ENCODE assay signal across 8 mouse cellular contexts in the genomic region with DNA sequence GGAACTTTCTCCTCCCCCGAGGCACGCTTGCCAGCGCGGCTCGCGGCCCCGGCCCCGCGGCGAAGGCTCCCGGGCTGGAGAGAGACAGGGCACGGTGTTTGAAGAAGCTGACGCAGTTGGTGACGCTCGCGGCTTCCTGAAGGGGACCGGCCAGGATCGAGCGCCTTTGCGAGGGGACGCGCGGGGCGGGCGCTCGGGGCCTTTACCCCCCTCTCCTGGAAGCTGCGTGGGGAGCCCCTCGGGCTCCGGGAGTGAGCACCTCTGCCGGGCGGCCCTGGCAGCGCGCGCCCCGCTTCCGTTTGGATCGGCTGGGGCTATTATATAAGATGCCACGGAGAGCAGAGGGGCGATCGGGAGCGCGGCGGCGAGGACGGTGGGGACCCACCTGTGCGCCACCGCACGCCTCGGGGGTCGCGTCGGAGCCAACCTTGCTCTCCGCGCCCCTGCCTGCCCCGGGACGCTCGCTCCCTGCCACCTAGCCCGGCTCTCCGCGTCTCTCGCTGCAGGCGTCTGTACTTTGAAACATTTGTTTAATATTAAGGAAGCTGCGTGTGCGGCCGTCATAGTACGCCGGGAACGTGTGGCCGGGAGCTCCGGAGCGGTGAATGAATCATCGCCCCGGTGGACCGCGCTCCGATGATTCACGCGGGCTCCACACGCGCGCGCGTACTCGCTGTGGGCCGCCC. TPM values are rescaled to one million over a fixed set of nuclear protein-coding genes. Genes with fewer than 3 reads are reported as not detected.
DNase-seq lines count a peak whose midpoint lies in the region; ATAC-seq and TF ChIP-seq lines count a peak whose summit lies in the region.

No protein-coding gene starts in this region.

- H3K9me3 ChIP-seq in E14TG2a.4 (ENCODE audit: low read length): no peaks in the 10 kb centered on the region
- no peaks in the 10 kb centered on the region for H3K9me3 ChIP-seq in forebrain, postnatal 0 days (ENCODE audit: low read length)
- no peaks in the 10 kb centered on the region for H3K9me3 ChIP-seq in neural tube, embryonic 15.5 days (replicated peaks)

- ATAC-seq in forebrain, postnatal 0 days: peak; percentile 79
- peak; percentile 80 for ATAC-seq in neural tube, embryonic 15.5 days (ENCODE audit: low FRiP score)

- TF ChIP-seq CTCF in E14TG2a.4 (conservative IDR thresholded peaks at IDR 0.05; ENCODE audit: low read length): no peak
- TF ChIP-seq CTCF in forebrain, postnatal 0 days (IDR thresholded peaks at IDR 0.05; ENCODE audit: low read depth): no peak; the same call in 1 of the 2 replicates
- peak; percentile 45 for TF ChIP-seq CTCF in layer of hippocampus, adult 2 months (conservative IDR thresholded peaks at IDR 0.05)
- no peak for TF ChIP-seq CTCF in testis, adult 2 months (IDR thresholded peaks at IDR 0.05; ENCODE audit: control insufficient read depth, insufficient read depth, insufficient replicate concordance, low read depth, low read length)

- H3K4me2 ChIP-seq in forebrain, postnatal 0 days (ENCODE audit: low read depth): peak overlapping the region; percentile 93
- peak overlapping the region; percentile 99 for H3K4me2 ChIP-seq in neural tube, embryonic 15.5 days

- H3K36me3 ChIP-seq in E14TG2a.4 (ENCODE audit: insufficient read depth, low read length): no peaks in the 10 kb centered on the region
- no peaks in the 10 kb centered on the region for H3K36me3 ChIP-seq in forebrain, postnatal 0 days (ENCODE audit: insufficient read depth)
- H3K36me3 ChIP-seq in neural tube, embryonic 15.5 days: no peaks in the 10 kb centered on the region
- H3K36me3 ChIP-seq in testis, adult 2 months (ENCODE audit: control insufficient read depth, insufficient read depth, low read length): no peaks in the 10 kb centered on the region

- H3K4me1 ChIP-seq in E14TG2a.4 (replicated peaks; ENCODE audit: low read depth, low read length): peaks cover 13% of the 10 kb centered on the region
- no peaks in the 10 kb centered on the region for H3K4me1 ChIP-seq in forebrain, postnatal 0 days (ENCODE audit: insufficient read depth)
- H3K4me1 ChIP-seq in neural tube, embryonic 15.5 days: peaks cover 5% of the 10 kb centered on the region; the same call in 1 of the 2 replicates
- H3K4me1 ChIP-seq in testis, adult 2 months (ENCODE audit: control insufficient read depth, insufficient read depth, low read length): peaks cover 20% of the 10 kb centered on the region

- no peak for TF ChIP-seq POLR2A in testis, adult 2 months (IDR thresholded peaks at IDR 0.05; ENCODE audit: control insufficient read depth, low read depth, low read length)

- peaks cover 82% of the 10 kb centered on the region for H3K27me3 ChIP-seq in E14TG2a.4 (ENCODE audit: insufficient read depth, low read length)
- 0 out of 2 replicates have a peak, but pooled peaks cover 3% of the 10 kb centered on the region for H3K27me3 ChIP-seq in forebrain, postnatal 0 days (ENCODE audit: insufficient read depth, low read length)
- H3K27me3 ChIP-seq in neural tube, embryonic 15.5 days (replicated peaks): peaks cover 45% of the 10 kb centered on the region
- no peaks in the 10 kb centered on the region for H3K27me3 ChIP-seq in testis, adult 2 months (ENCODE audit: control insufficient read depth, insufficient read depth, low read length)

- H3K27ac ChIP-seq in forebrain, postnatal 0 days (ENCODE audit: low read depth, low read length): no peak overlapping the region; the same call in 1 of the 2 replicates
- peak overlapping the region; percentile 84 for H3K27ac ChIP-seq in layer of hippocampus, adult 2 months
- H3K27ac ChIP-seq in neural tube, embryonic 15.5 days (replicated peaks): no peak overlapping the region
- peak overlapping the region; percentile 54; the same call in 1 of the 2 replicates for H3K27ac ChIP-seq in testis, adult 2 months (ENCODE audit: control insufficient read depth, insufficient read depth, low read depth, low read length)

- H3K4me3 ChIP-seq in E14TG2a.4 (replicated peaks; ENCODE audit: low read length): peak overlapping the region; percentile 85
- peak overlapping the region; percentile 82 for H3K4me3 ChIP-seq in forebrain, postnatal 0 days (ENCODE audit: low read depth, low read length)
- peak overlapping the region; percentile 86 for H3K4me3 ChIP-seq in layer of hippocampus, adult 2 months
- peak overlapping the region; percentile 81 for H3K4me3 ChIP-seq in neural tube, embryonic 15.5 days (replicated peaks)
- peak overlapping the region; percentile 92 for H3K4me3 ChIP-seq in testis, adult 2 months (ENCODE audit: control insufficient read depth, low read depth, low read length)

- intact Hi-C loops in heart, postnatal 36 days (cut with DNase I): loop anchor here (2.0 to 5.0 kb wide), 4 partner anchors 62 to 232 kb away; no protein-coding TSS in a partner anchor

- under 1% methylated on average over 75 of the region's 85 CpGs for WGBS in forebrain, postnatal 0 days
- under 1% methylated on average over 82 of the region's 85 CpGs for WGBS in neural tube, embryonic 15.5 days

- peak; percentile 65 for DNase-seq in cerebellum, adult 11 months
- peak; percentile 52 for DNase-seq in forebrain, postnatal 0 days
- DNase-seq in heart, postnatal 36 days: peak; percentile 51 to 69
- peak; percentile 64 to 70 for DNase-seq in layer of hippocampus, adult 2 months (ENCODE audit: low spot score in 2 of 2)
- DNase-seq in lung, adult 18-20 months: peak; percentile 59 to 69

- H3K9ac ChIP-seq in forebrain, postnatal 0 days: peak overlapping the region; percentile 52
- peak overlapping the region; percentile 55 for H3K9ac ChIP-seq in neural tube, embryonic 15.5 days (replicated peaks)

RNA-seq across cellular contexts. Expression of gene Pcgf5, which starts 0.8 kb away (rescaled TPM):
- 3.1 and 5.1 TPM in 2 replicates for total RNA-seq in forebrain, postnatal 0 days (2014; rRNA removed)
- 5.1 and 7.4 TPM in 2 replicates for polyA plus RNA-seq in forebrain, postnatal 0 days (2015; fragmentation: Nextera tagmentation; extraction: Ambion mirVana)
- 10 to 100 TPM; 68.8 to 76.0 TPM for total RNA-seq in heart, postnatal 36 days (2021)
- total RNA-seq in layer of hippocampus, adult 2 months (2021): 10 to 100 TPM; 18.0 to 21.5 TPM
- polyA plus RNA-seq in neural tube, embryonic 15.5 days (2015; fragmentation: Nextera tagmentation; extraction: Ambion mirVana): 6.0 and 10.7 TPM in 2 replicates
- 27.2 and 30.7 TPM in 2 replicates for polyA plus RNA-seq in testis, adult 2 months (2012; rRNA removed)

Comparison
In these comparisons a context has a peak if more than half of its experiments do, and no peak if none do; other contexts are left out.
1. H3K27ac ChIP-seq: peak in layer of hippocampus, adult 2 months (single experiment) and testis, adult 2 months (single experiment); none in forebrain, postnatal 0 days (single experiment) and neural tube, embryonic 15.5 days (single experiment).
2. Peak in every context shown above with its lines, with median percentiles within 50 percentile points of each other: H3K4me3 ChIP-seq and DNase-seq.